9 mouse cellular contexts compared by ENCODE assay signal in the genomic region with DNA sequence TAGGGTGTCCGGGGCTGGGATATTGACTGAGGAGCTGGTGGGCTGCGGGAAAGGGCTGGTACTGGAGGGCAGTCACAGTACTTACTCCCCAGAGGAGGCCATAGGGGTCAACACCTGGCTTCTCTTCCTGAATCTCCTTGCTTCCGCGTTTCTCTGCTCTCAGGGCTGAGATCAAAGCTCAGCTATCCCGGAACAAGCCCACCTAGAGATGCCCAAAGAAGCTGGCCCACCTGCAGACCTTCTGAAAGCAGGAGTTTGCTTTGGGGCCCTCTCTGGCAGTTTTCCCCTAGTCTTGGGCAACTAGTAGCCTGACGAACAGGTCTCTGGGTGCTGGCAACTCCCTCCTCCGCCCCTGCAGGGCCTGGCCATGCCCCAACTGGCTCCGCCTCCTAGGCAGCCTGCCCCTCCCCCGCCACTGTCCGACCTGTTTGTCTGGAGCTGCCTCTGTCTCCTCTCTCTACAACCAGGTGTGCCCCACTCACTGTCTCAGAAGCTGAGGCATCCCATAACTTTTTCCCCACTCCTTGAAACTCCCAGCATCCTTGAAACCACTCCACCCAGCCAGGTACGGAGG. TPM values are rescaled to one million over a fixed set of nuclear protein-coding genes. Genes with fewer than 3 reads are reported as not detected.
DNase-seq lines count a peak whose midpoint lies in the region; ATAC-seq and TF ChIP-seq lines count a peak whose summit lies in the region.
"Had no signal": no experiment of that assay in that cellular context is flagged by ENCODE, and none has a peak within 500 bp of the region (broad histone marks: within the 10 kb centered on the region; RNA-seq: fewer than 3 reads in every experiment).

No protein-coding gene starts in this region.

- DNase-seq in forebrain, embryonic 14.5 days (ENCODE audit: low spot score): no peak
- DNase-seq in embryo, embryonic 11 days: peak; percentile 33
- DNase-seq in large intestine, adult 2 months (ENCODE audit: low read depth, low spot score): peak; percentile 62
- DNase-seq in B cell, adult 2 months: no peak
- no peak for DNase-seq in heart, adult 18-20 months
- no peak for DNase-seq in adrenal gland, postnatal 4 days (ENCODE audit: low spot score in 2 of 2)

- ATAC-seq in forebrain, embryonic 14.5 days: no peak
- ATAC-seq in forebrain, embryonic 13.5 days: no peak

- H3K9ac ChIP-seq in forebrain, embryonic 14.5 days (ENCODE audit: low read length): no peak overlapping the region; the same call in 1 of the 2 replicates
- no peak overlapping the region for H3K9ac ChIP-seq in forebrain, embryonic 13.5 days

- H3K27ac ChIP-seq in forebrain, embryonic 14.5 days (ENCODE audit: low read depth, low read length): peak overlapping the region; percentile 14; the same call in 1 of the 2 replicates
- no peak overlapping the region for H3K27ac ChIP-seq in forebrain, embryonic 13.5 days
- H3K27ac ChIP-seq in small intestine, adult 2 months (ENCODE audit: insufficient read depth, low read depth, low read length): no peak overlapping the region

- no peaks in the 10 kb centered on the region for H3K9me3 ChIP-seq in forebrain, embryonic 14.5 days (replicated peaks; ENCODE audit: control insufficient read depth, low read length)
- no peaks in the 10 kb centered on the region for H3K9me3 ChIP-seq in forebrain, embryonic 13.5 days (replicated peaks)

- peaks cover 43% of the 10 kb centered on the region for H3K36me3 ChIP-seq in forebrain, embryonic 14.5 days (ENCODE audit: control insufficient read depth, insufficient read depth, low read length)
- H3K36me3 ChIP-seq in forebrain, embryonic 13.5 days (ENCODE audit: poor library complexity, severe bottlenecking): peaks cover 53% of the 10 kb centered on the region
- no peaks in the 10 kb centered on the region for H3K36me3 ChIP-seq in small intestine, adult 2 months (ENCODE audit: control insufficient read depth, insufficient read depth, low read length)

- 20% methylated on average over 11 of the region's 11 CpGs for WGBS in forebrain, embryonic 14.5 days
- 28% methylated on average over 11 of the region's 11 CpGs for WGBS in forebrain, embryonic 13.5 days
- 10% methylated on average over 11 of the region's 11 CpGs for WGBS in large intestine, adult 2 months
- 15% methylated on average over 11 of the region's 11 CpGs for WGBS in small intestine, adult 2 months

- no peaks in the 10 kb centered on the region for H3K4me1 ChIP-seq in forebrain, embryonic 14.5 days (ENCODE audit: control insufficient read depth, insufficient read depth, low read length)
- peaks cover 12% of the 10 kb centered on the region; the same call in 1 of the 2 replicates for H3K4me1 ChIP-seq in forebrain, embryonic 13.5 days
- H3K4me1 ChIP-seq in small intestine, adult 2 months (ENCODE audit: control insufficient read depth, insufficient read depth, insufficient read length, low read length): peaks cover 4% of the 10 kb centered on the region

- no peak overlapping the region for H3K4me3 ChIP-seq in forebrain, embryonic 14.5 days (ENCODE audit: low read depth, low read length)
- H3K4me3 ChIP-seq in forebrain, embryonic 13.5 days: no peak overlapping the region
- peak overlapping the region; percentile 50 for H3K4me3 ChIP-seq in small intestine, adult 2 months (ENCODE audit: low read depth, low read length)

- H3K27me3 ChIP-seq in forebrain, embryonic 14.5 days (replicated peaks; ENCODE audit: control insufficient read depth, insufficient read depth, low read length): no peaks in the 10 kb centered on the region
- H3K27me3 ChIP-seq in forebrain, embryonic 13.5 days: no peaks in the 10 kb centered on the region
- H3K27me3 ChIP-seq in small intestine, adult 2 months (ENCODE audit: control insufficient read depth, insufficient read depth, low read length): no peaks in the 10 kb centered on the region

- no peak for TF ChIP-seq POLR2A in small intestine, adult 2 months (IDR thresholded peaks at IDR 0.05; ENCODE audit: low read depth, low read length)

- no peak for TF ChIP-seq CTCF in small intestine, adult 2 months (IDR thresholded peaks at IDR 0.05; ENCODE audit: extremely low read depth, insufficient read length, insufficient replicate concordance, low read depth, low read length)

- no peak overlapping the region for H3K4me2 ChIP-seq in forebrain, embryonic 14.5 days (ENCODE audit: low read length)
- H3K4me2 ChIP-seq in forebrain, embryonic 13.5 days: no peak overlapping the region

RNA-seq across cellular contexts. Expression of a gene that starts 9.8 kb away (rescaled TPM):
- polyA plus RNA-seq in forebrain, embryonic 14.5 days (2014; fragmentation: Nextera tagmentation; extraction: Ambion mirVana): 25.0 and 31.9 TPM in 2 replicates
- polyA plus RNA-seq in forebrain, embryonic 13.5 days (2015; fragmentation: Nextera tagmentation; extraction: Ambion mirVana): 18.1 and 20.8 TPM in 2 replicates
- 0.12 and 0.15 TPM in 2 replicates for polyA plus RNA-seq in large intestine, adult 2 months (2012; rRNA removed)
- polyA plus RNA-seq in small intestine, adult 2 months (2012; rRNA removed): 0.19 and 0.61 TPM in 2 replicates
- under 1 TPM; 0.22 to 0.98 TPM for total RNA-seq in heart, adult 18-20 months (2021)
- 1 to 10 TPM; 4.7 to 5.3 TPM for total RNA-seq in adrenal gland, postnatal 4 days (2021)
- total RNA-seq: neutrophil, adult 5-6 weeks had no signal

RNA-seq across cellular contexts. Expression of a gene that starts 22.3 kb away (rescaled TPM):
- 4.1 and 5.0 TPM in 2 replicates for polyA plus RNA-seq in forebrain, embryonic 14.5 days (2014; fragmentation: Nextera tagmentation; extraction: Ambion mirVana)
- 4.1 and 5.8 TPM in 2 replicates for polyA plus RNA-seq in forebrain, embryonic 13.5 days (2015; fragmentation: Nextera tagmentation; extraction: Ambion mirVana)
- polyA plus RNA-seq in large intestine, adult 2 months (2012; rRNA removed): 0.29 TPM in 1 of 2 replicates, not detected in the other
- 2.1 TPM in 1 of 2 replicates, not detected in the other for polyA plus RNA-seq in small intestine, adult 2 months (2012; rRNA removed)
- total RNA-seq in heart, adult 18-20 months (2021): not detected
- under 1 TPM; 0.28 to 0.56 TPM for total RNA-seq in adrenal gland, postnatal 4 days (2021)
- total RNA-seq: neutrophil, adult 5-6 weeks had no signal

RNA-seq across cellular contexts. Expression of a gene that starts 35.5 kb away (rescaled TPM):
- 185 and 194 TPM in 2 replicates for polyA plus RNA-seq in forebrain, embryonic 14.5 days (2014; fragmentation: Nextera tagmentation; extraction: Ambion mirVana)
- 188 and 192 TPM in 2 replicates for polyA plus RNA-seq in forebrain, embryonic 13.5 days (2015; fragmentation: Nextera tagmentation; extraction: Ambion mirVana)
- polyA plus RNA-seq in large intestine, adult 2 months (2012; rRNA removed): 3.6 and 4.6 TPM in 2 replicates
- polyA plus RNA-seq in small intestine, adult 2 months (2012; rRNA removed): 2.3 and 4.4 TPM in 2 replicates
- total RNA-seq in heart, adult 18-20 months (2021): 1 to 10 TPM; 7.8 to 8.6 TPM
- 10 to 100 TPM; 15.7 to 15.9 TPM for total RNA-seq in adrenal gland, postnatal 4 days (2021)

Comparison
In these comparisons a context has a peak if more than half of its experiments do, and no peak if none do; other contexts are left out.
1. DNase-seq: peak in embryo, embryonic 11 days (single experiment) and large intestine, adult 2 months (single experiment); none in forebrain, embryonic 14.5 days (single experiment), B cell, adult 2 months (0 of 2), heart, adult 18-20 months (0 of 2) and adrenal gland, postnatal 4 days (0 of 2).
2. RNA of a gene that starts 9.8 kb away (polyA plus RNA-seq): 25.0 to 31.9 TPM in forebrain, embryonic 14.5 days and 18.1 to 20.8 TPM in forebrain, embryonic 13.5 days; 0.19 to 0.61 TPM in small intestine, adult 2 months and 0.12 to 0.15 TPM in large intestine, adult 2 months; every median in the first group is over 10 times any median in the second.
3. RNA of a gene that starts 35.5 kb away (polyA plus RNA-seq): 185 to 194 TPM in forebrain, embryonic 14.5 days and 188 to 192 TPM in forebrain, embryonic 13.5 days; 3.6 to 4.6 TPM in large intestine, adult 2 months and 2.3 to 4.4 TPM in small intestine, adult 2 months; every median in the first group is over 10 times any median in the second.